Mouse (Mus musculus): ENCODE data around the gene Klhl22. TPM values are rescaled to one million over a fixed set of nuclear protein-coding genes. Genes with fewer than 3 reads are reported as not detected.

Gene Klhl22
- total and polyA plus RNA-seq, 3 experiments = not detected

DNA sequence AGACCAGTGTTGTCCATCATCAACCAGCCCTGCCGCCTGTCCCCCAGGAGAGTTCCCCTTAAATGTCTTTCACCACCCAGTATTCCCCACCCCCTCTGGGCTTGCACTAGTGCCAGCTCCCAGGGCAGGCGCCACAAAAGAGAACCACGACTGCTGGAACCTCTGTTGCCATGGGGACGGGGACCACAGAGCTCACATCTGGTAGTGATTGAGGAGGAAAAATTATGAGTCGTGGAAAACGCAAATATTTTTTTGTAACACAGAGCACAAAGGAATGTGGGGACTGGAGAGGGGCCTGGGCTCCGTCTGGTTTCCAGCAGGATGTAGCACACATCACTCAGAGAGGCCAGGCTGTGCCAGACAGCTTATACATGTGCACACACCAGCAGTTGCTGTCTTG, 50.3 kb downstream of the Klhl22 start:
- Histone ChIP-seq H3K9me3 (replicated peaks; ENCODE audit: low read length) (peaks cover 2% of the 10 kb centered on the region), H3K9ac (ENCODE audit: insufficient read depth, low read depth) (no peak overlapping the region), H3K27me3 (replicated peaks) (peaks cover 58% of the 10 kb centered on the region), H3K4me3 (replicated peaks in 1 of 3; ENCODE audit: low read depth in 2 of 3, low read length in 2 of 3, poor library complexity in 1 of 3) (no peak overlapping the region), H3K79me2 (replicated peaks; ENCODE audit: control insufficient read depth, extremely low read depth, insufficient read depth, poor library complexity, severe bottlenecking) (no peaks in the 10 kb centered on the region), H3K4me2 (ENCODE audit: insufficient read depth, low read depth, poor library complexity, severe bottlenecking) (no peak overlapping the region), H3K36me3 (replicated peaks in 1 of 2; ENCODE audit: control insufficient read depth in 1 of 2, insufficient read depth in 1 of 2, low read length in 1 of 2) (no peaks in the 10 kb centered on the region), H3K4me1 (ENCODE audit: control insufficient read depth in 1 of 2, insufficient read depth in 2 of 2) (no peaks in the 10 kb centered on the region), H3K27ac (ENCODE audit: insufficient read depth, low read depth) (no peak overlapping the region)
- in situ Hi-C loops (cut with MboI; ENCODE audit: low pct_ligation_motif_present, low pct_unique_long_range_greater_than_20kb, low sequenced_read_pairs) (no loop called here), dilution Hi-C loops (cut with MboI; ENCODE audit: extremely low pct_ligation_motif_present, extremely low pct_unique_long_range_greater_than_20kb, low sequenced_read_pairs) (no loop called here)
- no peak for TF ChIP-seq PAX5 (IDR thresholded peaks at IDR 0.05; ENCODE audit: low read length)
- TF ChIP-seq MAX (IDR thresholded peaks at IDR 0.05; ENCODE audit: low read length) = no peak
- no peak for TF ChIP-seq CHD1 (IDR thresholded peaks at IDR 0.05; ENCODE audit: low read depth, low read length)
- no peak for TF ChIP-seq POLR2AphosphoS2 (IDR thresholded peaks at IDR 0.05; ENCODE audit: low read depth, low read length)
- no peak for TF ChIP-seq ZC3H11A (IDR thresholded peaks at IDR 0.05; ENCODE audit: low read depth, low read length)
- no peak for TF ChIP-seq KAT2A (IDR thresholded peaks at IDR 0.05; ENCODE audit: insufficient replicate concordance, low read length)
- TF ChIP-seq MAZ (IDR thresholded peaks at IDR 0.05; ENCODE audit: low read depth, low read length) = no peak
- TF ChIP-seq ETS1 (conservative IDR thresholded peaks at IDR 0.05; ENCODE audit: low read depth, low read length) = no peak
- TF ChIP-seq CHD2 (IDR thresholded peaks at IDR 0.05; ENCODE audit: low read length) = no peak
- TF ChIP-seq POLR2A (IDR thresholded peaks at IDR 0.05; ENCODE audit: low read depth, low read length) = no peak
- DNase-seq (ENCODE audit: extremely low read depth) = peak; percentile 7

DNA sequence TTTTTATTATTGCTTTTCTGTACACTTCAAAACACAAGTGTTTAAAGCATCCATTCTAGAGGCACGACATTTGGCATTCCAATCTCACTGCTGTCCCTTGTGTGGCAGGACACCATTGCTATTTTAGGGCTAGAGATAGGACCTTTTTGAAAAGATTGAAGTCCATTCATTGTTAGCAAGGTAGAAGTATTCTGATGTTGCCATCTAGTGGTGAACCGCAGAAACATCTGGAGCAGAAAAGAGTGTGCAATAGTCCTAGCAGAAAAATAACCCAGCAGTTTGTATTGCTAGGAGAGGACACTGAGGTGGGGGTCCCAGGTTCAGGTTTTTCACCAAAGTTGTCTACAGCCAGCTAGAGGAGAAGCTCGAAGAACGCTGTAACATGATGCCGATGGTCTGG, 52.7 kb downstream of the Klhl22 start:
- in situ Hi-C loops (cut with MboI; ENCODE audit: low pct_ligation_motif_present, low pct_unique_long_range_greater_than_20kb, low sequenced_read_pairs) = no loop called here
- Histone ChIP-seq H3K27me3 (replicated peaks) (peaks cover 61% of the 10 kb centered on the region), H3K4me1 (ENCODE audit: control insufficient read depth in 1 of 2, insufficient read depth in 2 of 2) (peaks cover 0 to 6% of the 10 kb centered on the region in 2 experiments; a peak in 1 of 4 replicates), H3K9me3 (replicated peaks; ENCODE audit: low read length) (peaks cover 3% of the 10 kb centered on the region), H3K79me2 (replicated peaks; ENCODE audit: control insufficient read depth, extremely low read depth, insufficient read depth, poor library complexity, severe bottlenecking) (no peaks in the 10 kb centered on the region), H3K9ac (ENCODE audit: insufficient read depth, low read depth) (no peak overlapping the region), H3K4me3 (replicated peaks in 1 of 3; ENCODE audit: low read depth in 2 of 3, low read length in 2 of 3, poor library complexity in 1 of 3) (no peak overlapping the region), H3K36me3 (replicated peaks in 1 of 2; ENCODE audit: control insufficient read depth in 1 of 2, insufficient read depth in 1 of 2, low read length in 1 of 2) (no peaks in the 10 kb centered on the region), H3K27ac (ENCODE audit: insufficient read depth, low read depth) (no peak overlapping the region), H3K4me2 (ENCODE audit: insufficient read depth, low read depth, poor library complexity, severe bottlenecking) (no peak overlapping the region)
- peak; percentile 56 for DNase-seq (ENCODE audit: extremely low read depth)
- TF ChIP-seq RAD21 (IDR thresholded peaks at IDR 0.05; ENCODE audit: low read depth, low read length) = peak; percentile 93
- TF ChIP-seq CTCF (conservative IDR thresholded peaks at IDR 0.05 in 1 of 2, IDR thresholded peaks at IDR 0.05 in 1 of 2; ENCODE audit: low read depth in 2 of 2, low read length in 2 of 2) = peak; percentile 87 to 97
- TF ChIP-seq JUND (conservative IDR thresholded peaks at IDR 0.05; ENCODE audit: low read depth, low read length) = 0 out of 2 replicates have a peak, but pooled peaks have one; percentile 24
- peak; percentile 33; the same call in 1 of the 2 replicates for TF ChIP-seq ZC3H11A (IDR thresholded peaks at IDR 0.05; ENCODE audit: low read depth, low read length)
- no peak for TF ChIP-seq SIN3A (IDR thresholded peaks at IDR 0.05; ENCODE audit: low read length)
- TF ChIP-seq SMC3 (IDR thresholded peaks at IDR 0.05; ENCODE audit: low read depth, low read length) = peak; percentile 91
- TF ChIP-seq RCOR1 (conservative IDR thresholded peaks at IDR 0.05; ENCODE audit: low read depth, low read length) = no peak
- dilution Hi-C loops (cut with MboI; ENCODE audit: extremely low pct_ligation_motif_present, extremely low pct_unique_long_range_greater_than_20kb, low sequenced_read_pairs) = no loop called here

Measured in CH12.LX (cell line).